Mouse (Mus musculus) monocyte, adult 59 days (primary cell): ENCODE results near the gene Lipn. TPM values are rescaled to one million over a fixed set of nuclear protein-coding genes. Genes with fewer than 3 reads are reported as not detected.

ENCODE experiments used
- total RNA-seq, 2 experiments: library from RNA; stranded (reverse); gene quantifications; one replicate each; pipeline ENCODE4 v1.2.4; 2023

Lipn gene
- not detected for total RNA-seq

DNA sequence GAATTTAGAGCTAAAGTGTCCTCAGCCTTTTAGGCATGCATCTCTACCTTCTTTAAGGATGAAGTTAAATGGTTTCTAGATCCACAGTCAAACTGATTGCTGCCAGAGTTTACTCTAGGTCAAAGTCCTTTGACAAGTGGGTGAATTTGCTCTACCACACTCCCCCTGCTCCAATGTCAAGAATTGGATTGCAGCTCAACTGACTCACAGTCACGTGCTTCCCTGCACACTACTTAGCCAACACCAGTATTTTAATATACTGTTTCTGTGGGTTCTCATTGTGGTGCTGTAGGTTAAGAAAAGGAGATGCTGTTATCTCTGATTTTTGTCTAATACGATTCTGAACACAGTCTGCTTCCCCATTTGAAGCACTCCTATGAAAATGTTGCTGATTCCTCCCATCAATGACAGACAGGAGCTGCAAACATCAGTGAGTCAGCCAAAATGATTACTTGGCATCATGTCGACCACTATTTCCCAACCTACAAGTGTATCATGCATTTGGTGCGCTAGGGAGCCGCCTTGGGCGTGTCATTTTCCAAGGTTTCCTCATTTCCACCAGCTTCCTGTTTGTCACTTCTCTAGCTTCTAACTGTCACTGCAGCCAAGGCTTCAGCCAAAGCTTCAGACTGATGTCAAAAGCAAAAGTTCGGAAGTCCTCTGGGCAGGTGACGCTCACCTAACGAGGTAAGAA is at the start of gene Lipn:
Gene Lipn (plus strand): TSS at position 580 of the 694 bp plus-strand sequence.

DNA sequence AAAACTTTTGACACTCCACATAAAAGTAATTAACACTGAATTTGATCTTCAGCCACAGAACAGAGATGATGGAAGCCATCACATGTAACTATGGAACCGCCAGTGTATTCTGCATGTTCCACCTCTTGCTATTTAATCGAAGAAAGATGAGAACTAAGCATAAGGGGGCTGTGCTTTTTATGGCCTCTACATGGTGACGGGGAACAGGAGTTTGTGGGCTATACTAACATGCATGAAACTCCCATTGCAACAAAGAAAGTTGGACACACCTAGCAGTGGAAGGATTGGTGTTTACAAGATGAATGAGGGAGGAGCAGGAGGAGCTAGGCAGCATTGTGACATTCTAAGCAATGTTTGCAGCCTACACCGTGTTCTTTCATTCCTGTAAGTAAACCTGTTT is 33.5 kb downstream of the Lipn start, which contains the start of gene Lipm:
Gene Lipm (plus strand): TSS at position 301 of the 400 bp plus-strand sequence.

Other genes with a start within 250 kb of the Lipn start
- gene Lipf, start 106.2 kb upstream of the Lipn start, total RNA-seq = not detected
- gene Lipk, start 59.1 kb upstream of the Lipn start, total RNA-seq = not detected
- gene Lipm, start 33.6 kb downstream of the Lipn start, total RNA-seq = not detected
- gene Ankrd22, start 98.7 kb downstream of the Lipn start, total RNA-seq = not detected
- 10 to 100 TPM; 30.6 to 34.0 TPM for gene Stambpl1, start 124.9 kb downstream of the Lipn start, total RNA-seq
- 1 to 10 TPM; 4.0 to 5.9 TPM for gene Acta2, start 188.2 kb downstream of the Lipn start, total RNA-seq
- 10 to 100 TPM; 32.5 to 34.9 TPM for gene Fas, start 223.3 kb downstream of the Lipn start, total RNA-seq